20 mouse cellular contexts compared by ENCODE assay signal in the genomic region with DNA sequence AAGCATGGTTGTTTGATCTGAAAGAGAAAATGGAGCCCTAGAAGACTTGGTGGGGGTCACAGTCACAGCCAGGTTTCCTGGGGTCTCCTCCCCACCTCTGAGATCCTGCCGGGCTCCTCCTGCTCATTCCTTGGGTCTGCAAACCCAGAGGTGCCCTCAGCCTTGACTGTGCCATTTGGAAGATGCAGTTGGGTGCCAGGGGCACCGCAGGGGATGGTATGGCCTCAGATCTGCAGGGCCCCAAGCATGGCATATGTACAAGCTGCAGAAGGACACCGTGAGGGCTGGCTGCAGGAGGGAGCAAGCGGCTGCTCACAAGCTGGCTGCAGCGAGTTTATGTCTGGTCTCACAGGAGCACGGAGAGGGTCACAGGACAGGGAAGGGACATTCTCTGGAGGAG. TPM values are rescaled to one million over a fixed set of nuclear protein-coding genes. Genes with fewer than 3 reads are reported as not detected.
DNase-seq lines count a peak whose midpoint lies in the region; ATAC-seq lines count a peak whose summit lies in the region.
"Had no signal": no experiment of that assay in that cellular context is flagged by ENCODE, and none has a peak within 500 bp of the region (broad histone marks: within the 10 kb centered on the region; RNA-seq: fewer than 3 reads in every experiment).

No protein-coding gene starts in this region.

- WGBS in heart, embryonic 12.5 days: 28% methylated on average over 6 of the region's 6 CpGs
- 38% methylated on average over 6 of the region's 6 CpGs for WGBS in kidney, embryonic 16.5 days
- WGBS in lung, embryonic 16.5 days: 39% methylated on average over 6 of the region's 6 CpGs
- 54% methylated on average over 6 of the region's 6 CpGs for WGBS in hindbrain, embryonic 12.5 days

- no peaks in the 10 kb centered on the region for H3K36me3 ChIP-seq in heart, embryonic 12.5 days
- H3K36me3 ChIP-seq in kidney, embryonic 16.5 days (ENCODE audit: insufficient read depth, low read length): no peaks in the 10 kb centered on the region
- H3K36me3 ChIP-seq in lung, embryonic 16.5 days (ENCODE audit: control insufficient read depth, insufficient read depth, low read length): no peaks in the 10 kb centered on the region
- H3K36me3 ChIP-seq in hindbrain, embryonic 12.5 days: no peaks in the 10 kb centered on the region
- H3K36me3 ChIP-seq: hindbrain, embryonic 13.5 days; midbrain, embryonic 13.5 days; neural tube, embryonic 12.5 days had no signal

- peaks cover 69% of the 10 kb centered on the region for H3K27me3 ChIP-seq in heart, embryonic 12.5 days (replicated peaks)
- H3K27me3 ChIP-seq in kidney, embryonic 16.5 days (ENCODE audit: insufficient read depth, low read length): peaks cover 4% of the 10 kb centered on the region; the same call in 1 of the 2 replicates
- H3K27me3 ChIP-seq in lung, embryonic 16.5 days (ENCODE audit: control insufficient read depth, insufficient read depth, low read depth, low read length): no peaks in the 10 kb centered on the region
- H3K27me3 ChIP-seq in hindbrain, embryonic 12.5 days: no peaks in the 10 kb centered on the region
- H3K27me3 ChIP-seq: neural tube, embryonic 12.5 days had no signal

- H3K27ac ChIP-seq in heart, embryonic 12.5 days (ENCODE audit: poor library complexity, severe bottlenecking): no peak overlapping the region
- peak overlapping the region; percentile 12; the same call in 1 of the 2 replicates for H3K27ac ChIP-seq in kidney, embryonic 16.5 days (ENCODE audit: low read length)
- peak overlapping the region; percentile 25; the same call in 1 of the 2 replicates for H3K27ac ChIP-seq in lung, embryonic 16.5 days (ENCODE audit: low read length)
- no peak overlapping the region for H3K27ac ChIP-seq in hindbrain, embryonic 12.5 days
- H3K27ac ChIP-seq: macrophage; midbrain, embryonic 13.5 days; neural tube, embryonic 12.5 days had no signal

- H3K9me3 ChIP-seq in heart, embryonic 12.5 days (replicated peaks): no peaks in the 10 kb centered on the region
- H3K9me3 ChIP-seq in kidney, embryonic 16.5 days (ENCODE audit: low read length): no peaks in the 10 kb centered on the region
- no peaks in the 10 kb centered on the region for H3K9me3 ChIP-seq in lung, embryonic 16.5 days (ENCODE audit: control insufficient read depth, low read length)
- no peaks in the 10 kb centered on the region for H3K9me3 ChIP-seq in hindbrain, embryonic 12.5 days (replicated peaks)
- H3K9me3 ChIP-seq: hindbrain, embryonic 13.5 days; midbrain, embryonic 13.5 days; neural tube, embryonic 12.5 days had no signal

- H3K4me2 ChIP-seq in heart, embryonic 12.5 days: peak overlapping the region; percentile 17
- H3K4me2 ChIP-seq in kidney, embryonic 16.5 days (replicated peaks; ENCODE audit: low read depth, low read length): no peak overlapping the region
- no peak overlapping the region for H3K4me2 ChIP-seq in lung, embryonic 16.5 days (ENCODE audit: low read depth, low read length)
- H3K4me2 ChIP-seq in hindbrain, embryonic 12.5 days (replicated peaks): no peak overlapping the region
- H3K4me2 ChIP-seq: hindbrain, embryonic 13.5 days; midbrain, embryonic 13.5 days; neural tube, embryonic 12.5 days had no signal

- H3K9ac ChIP-seq in heart, embryonic 12.5 days: 0 out of 2 replicates have a peak overlapping the region, but pooled peaks have one; percentile 14
- H3K9ac ChIP-seq in kidney, embryonic 16.5 days (replicated peaks; ENCODE audit: low read length): no peak overlapping the region
- H3K9ac ChIP-seq in lung, embryonic 16.5 days (ENCODE audit: low read length): no peak overlapping the region
- no peak overlapping the region for H3K9ac ChIP-seq in hindbrain, embryonic 12.5 days
- H3K9ac ChIP-seq: hindbrain, embryonic 13.5 days; midbrain, embryonic 13.5 days; neural tube, embryonic 12.5 days had no signal

- H3K4me1 ChIP-seq in heart, embryonic 12.5 days (replicated peaks): peaks cover 50% of the 10 kb centered on the region
- H3K4me1 ChIP-seq in kidney, embryonic 16.5 days (ENCODE audit: insufficient read depth, low read length): peaks cover 72% of the 10 kb centered on the region
- H3K4me1 ChIP-seq in lung, embryonic 16.5 days (replicated peaks; ENCODE audit: control insufficient read depth, insufficient read depth, low read length): peaks cover 57% of the 10 kb centered on the region
- peaks cover 35% of the 10 kb centered on the region for H3K4me1 ChIP-seq in hindbrain, embryonic 12.5 days

- ATAC-seq in heart, embryonic 12.5 days (ENCODE audit: insufficient number of reproducible peaks, low FRiP score): no peak
- no peak for ATAC-seq in kidney, embryonic 16.5 days (ENCODE audit: low FRiP score, low TSS enrichment)
- ATAC-seq in lung, embryonic 16.5 days (ENCODE audit: low read depth): no peak
- no peak for ATAC-seq in hindbrain, embryonic 12.5 days (ENCODE audit: low FRiP score)
- ATAC-seq: forebrain, embryonic 16.5 days; inflammation-experienced regulatory T-cells, adult 6 months; midbrain, embryonic 13.5 days had no signal

- H3K4me3 ChIP-seq in heart, embryonic 12.5 days: no peak overlapping the region
- H3K4me3 ChIP-seq in kidney, embryonic 16.5 days (ENCODE audit: low read length): no peak overlapping the region
- H3K4me3 ChIP-seq in lung, embryonic 16.5 days (ENCODE audit: low read length): no peak overlapping the region
- H3K4me3 ChIP-seq in hindbrain, embryonic 12.5 days: no peak overlapping the region
- H3K4me3 ChIP-seq: hindbrain, embryonic 13.5 days; midbrain, embryonic 13.5 days; neural tube, embryonic 12.5 days had no signal

- DNase-seq in heart, adult 11 months: no peak
- no peak for DNase-seq in kidney, postnatal 14 days
- DNase-seq in lung, postnatal 10 days: no peak
- peak; percentile 43 to 61 for DNase-seq in cerebellum, postnatal 10 days
- DNase-seq: embryo, embryonic 11 days; gastrocnemius, postnatal 25 days; liver; right cerebral cortex, postnatal 4 days; thymus, adult 2 months had no signal

RNA-seq across cellular contexts. Expression of a gene that starts 25.2 kb away (rescaled TPM):
- polyA plus RNA-seq in heart, embryonic 12.5 days (2016; fragmentation: Nextera tagmentation; extraction: Ambion mirVana): 11.3 and 12.2 TPM in 2 replicates
- polyA plus RNA-seq in kidney, embryonic 16.5 days (2015; fragmentation: Nextera tagmentation; extraction: Ambion mirVana): 16.8 and 18.2 TPM in 2 replicates
- polyA plus RNA-seq in lung, embryonic 16.5 days (2015; fragmentation: Nextera tagmentation; extraction: Ambion mirVana): 13.4 and 13.7 TPM in 2 replicates
- polyA plus RNA-seq in hindbrain, embryonic 12.5 days (2016; fragmentation: Nextera tagmentation; extraction: Ambion mirVana): 18.9 TPM in 2 replicates

RNA-seq across cellular contexts. Expression of a gene that starts 28.2 kb away (rescaled TPM):
- 0.09 and 0.15 TPM in 2 replicates for polyA plus RNA-seq in heart, embryonic 12.5 days (2016; fragmentation: Nextera tagmentation; extraction: Ambion mirVana)
- polyA plus RNA-seq in kidney, embryonic 16.5 days (2015; fragmentation: Nextera tagmentation; extraction: Ambion mirVana): 0.32 and 0.50 TPM in 2 replicates
- 0.93 and 0.94 TPM in 2 replicates for polyA plus RNA-seq in lung, embryonic 16.5 days (2015; fragmentation: Nextera tagmentation; extraction: Ambion mirVana)
- 2.9 and 5.5 TPM in 2 replicates for polyA plus RNA-seq in hindbrain, embryonic 12.5 days (2016; fragmentation: Nextera tagmentation; extraction: Ambion mirVana)
- polyA plus RNA-seq: heart, postnatal 0 days; macrophage had no signal

RNA-seq across cellular contexts. Expression of a gene that starts 42.2 kb away (rescaled TPM):
- 11.4 and 12.0 TPM in 2 replicates for polyA plus RNA-seq in heart, embryonic 12.5 days (2016; fragmentation: Nextera tagmentation; extraction: Ambion mirVana)
- polyA plus RNA-seq in kidney, embryonic 16.5 days (2015; fragmentation: Nextera tagmentation; extraction: Ambion mirVana): 9.3 and 10.9 TPM in 2 replicates
- polyA plus RNA-seq in lung, embryonic 16.5 days (2015; fragmentation: Nextera tagmentation; extraction: Ambion mirVana): 7.5 and 9.5 TPM in 2 replicates
- polyA plus RNA-seq in hindbrain, embryonic 12.5 days (2016; fragmentation: Nextera tagmentation; extraction: Ambion mirVana): 14.9 and 16.1 TPM in 2 replicates

Comparison
In these comparisons a context has a peak if more than half of its experiments do, and no peak if none do; other contexts are left out.
1. H3K27ac ChIP-seq: peak in kidney, embryonic 16.5 days (single experiment) and lung, embryonic 16.5 days (single experiment); none in heart, embryonic 12.5 days (single experiment) and hindbrain, embryonic 12.5 days (single experiment).
2. DNase-seq: peak in cerebellum, postnatal 10 days (2 of 2); none in heart, adult 11 months (single experiment), kidney, postnatal 14 days (single experiment) and lung, postnatal 10 days (single experiment).